Mouse (Mus musculus) limb, embryonic 10.5 days (tissue): ENCODE data around the gene Ifne. TPM values are rescaled to one million over a fixed set of nuclear protein-coding genes. Genes with fewer than 3 reads are reported as not detected.
A peak's percentile ranks its signal among the peaks of the same experiment; 100 is the strongest.

Experiments used
- DNase-seq: peaks from one replicate; pipeline ENCODE4 v3.0.0-alpha.2; 2017; ENCODE audit warnings: low spot score
- H3K27ac ChIP-seq: fragments of 300-500 bp; sonication (generic); 2 replicates; pipeline ENCODE4 v1.5.1; 2016; ENCODE audit warnings: mild to moderate bottlenecking
- H3K27me3 ChIP-seq: fragments of 300-500 bp; sonication (generic); 2 replicates; pipeline ENCODE4 v1.6.1; 2016; ENCODE audit warnings: low read depth, mild to moderate bottlenecking; ENCODE audit not compliant: poor library complexity, severe bottlenecking
- H3K36me3 ChIP-seq: fragments of 300-500 bp; sonication (generic); 2 replicates; pipeline ENCODE4 v1.6.1; 2016; ENCODE audit warnings: mild to moderate bottlenecking, moderate library complexity
- H3K4me1 ChIP-seq: fragments of 300-500 bp; sonication (generic); 2 replicates; pipeline ENCODE4 v1.6.1; 2016
- H3K4me3 ChIP-seq: fragments of 300-500 bp; sonication (generic); 2 replicates; pipeline ENCODE4 v1.5.1; 2016; ENCODE audit warnings: mild to moderate bottlenecking, moderate library complexity
- H3K9me3 ChIP-seq: fragments of 300-500 bp; sonication (generic); replicated peaks from 2 replicates; pipeline ENCODE4 v1.6.1; 2016; ENCODE audit warnings: mild to moderate bottlenecking
- WGBS: fragments of 180-500 bp; shearing (Covaris S2); methylation state at CpG from one replicate; pipeline ENCODE4 v1.1.7; 2016; 5-methylcytosine and 5-hydroxymethylcytosine counted together
- polyA plus RNA-seq: library from polyadenylated mRNA; unstranded; fragments of >200 nt; fragmentation: Nextera tagmentation; extraction: Ambion mirVana; gene quantifications from 2 replicates; pipeline ENCODE4 v1.2.1, GENCODE M21; 2016

Ifne gene
- polyA plus RNA-seq, 1 experiment from 2014 or later: not detected

DNA sequence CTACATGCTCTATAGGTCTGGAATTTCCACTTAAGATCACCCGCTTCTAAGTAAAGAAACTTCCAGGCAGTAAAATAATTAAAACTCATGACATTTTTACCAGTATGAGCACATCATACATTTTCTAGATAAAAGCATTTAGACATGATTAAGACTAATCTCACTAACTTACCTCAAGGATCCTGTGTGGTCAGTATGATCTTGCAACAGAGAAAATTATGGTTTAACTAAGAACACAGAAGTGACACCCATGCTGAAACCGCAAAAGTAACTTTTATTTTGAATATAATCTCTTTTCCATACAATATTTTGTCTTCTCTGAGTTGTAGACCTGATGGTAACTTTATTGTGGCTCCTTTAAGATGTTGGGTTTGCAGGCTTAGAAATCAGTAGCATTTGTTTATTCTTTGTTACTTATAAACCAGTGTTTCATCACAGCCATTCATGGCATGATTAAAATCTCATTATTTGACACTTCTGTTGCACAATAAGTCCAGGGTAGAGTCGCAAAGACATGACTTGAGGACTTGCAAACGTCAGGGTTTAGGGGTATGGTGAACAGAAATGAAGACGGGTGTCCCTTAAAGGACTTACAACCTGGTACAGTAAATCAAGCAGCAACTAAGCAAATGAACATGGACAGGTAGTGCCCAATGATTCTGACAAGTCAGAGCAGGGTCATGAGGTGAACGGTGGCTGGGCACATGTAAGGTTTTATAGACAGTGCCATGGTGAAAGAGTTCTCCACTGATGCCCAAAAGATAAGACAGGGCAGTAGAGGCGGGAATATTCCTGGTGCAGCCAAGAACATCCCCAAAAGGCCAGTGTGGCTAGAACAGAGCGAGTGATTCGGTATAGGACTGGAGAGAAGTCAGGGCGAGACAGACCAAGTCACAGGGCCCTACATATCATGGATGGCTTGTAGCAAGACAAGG, 29.9 kb upstream of the Ifne start:
- Histone ChIP-seq H3K9me3 (no peaks in the 10 kb centered on the region), H3K4me1 (peaks cover 8% of the 10 kb centered on the region), H3K4me3 (no peak overlapping the region), H3K27ac (no peak overlapping the region), H3K36me3 (no peaks in the 10 kb centered on the region), H3K27me3 (no peaks in the 10 kb centered on the region)
- WGBS: 88% methylated on average over 10 of the region's 10 CpGs
- no peak for DNase-seq

DNA sequence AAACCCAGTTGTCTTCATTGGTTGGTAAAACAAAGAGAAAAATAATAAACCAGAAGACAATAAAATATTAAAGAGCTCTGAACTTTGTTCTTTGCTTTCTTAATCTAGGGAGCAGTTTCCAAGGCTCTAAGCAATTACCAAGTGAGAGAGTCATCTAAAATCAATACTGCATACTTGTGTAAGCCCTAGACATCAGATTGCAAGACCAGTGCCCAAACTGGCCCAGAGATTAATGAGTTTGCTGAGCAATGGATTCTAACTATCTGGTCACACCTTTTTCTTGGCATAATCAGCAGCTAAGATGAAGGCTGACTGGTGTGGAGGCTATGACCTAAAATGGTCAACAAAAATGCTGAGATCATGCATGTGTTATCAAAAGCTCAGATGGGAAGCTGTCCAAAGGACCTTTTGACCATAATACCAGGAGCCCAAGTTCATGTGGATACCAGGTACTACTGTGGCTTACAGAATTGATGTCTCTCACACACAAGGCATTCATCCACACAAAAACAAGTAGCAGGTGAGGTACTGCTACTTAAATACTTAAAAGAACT, 13.3 kb upstream of the Ifne start:
- no peak overlapping the region for H3K27ac ChIP-seq
- H3K4me3 ChIP-seq: no peak overlapping the region
- no peaks in the 10 kb centered on the region for H3K27me3 ChIP-seq
- H3K36me3 ChIP-seq: no peaks in the 10 kb centered on the region
- DNase-seq: no peak
- no peaks in the 10 kb centered on the region for H3K9me3 ChIP-seq
- no peaks in the 10 kb centered on the region for H3K4me1 ChIP-seq

DNA sequence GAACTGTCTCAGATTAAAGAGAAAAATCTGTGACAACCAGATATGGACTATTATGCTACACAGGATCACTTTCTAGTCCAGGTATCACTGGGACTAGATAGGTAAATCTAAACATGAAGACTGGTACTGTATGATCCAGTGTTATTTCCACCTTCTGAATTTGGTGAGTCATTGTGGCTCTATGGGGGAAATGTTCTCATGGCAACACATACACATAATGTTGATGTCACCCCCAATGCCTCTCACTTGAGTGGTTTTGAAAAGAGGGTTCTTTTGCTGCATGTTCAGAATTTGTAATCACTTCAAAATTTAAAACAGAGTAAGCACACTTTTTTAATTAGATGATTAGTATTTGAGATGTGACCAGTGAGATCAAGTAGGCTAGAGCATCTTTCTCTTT, 8.2 kb upstream of the Ifne start:
- no peak overlapping the region for H3K27ac ChIP-seq
- H3K4me3 ChIP-seq: no peak overlapping the region
- H3K27me3 ChIP-seq: no peaks in the 10 kb centered on the region
- no peak for DNase-seq
- H3K36me3 ChIP-seq: no peaks in the 10 kb centered on the region
- no peaks in the 10 kb centered on the region for H3K4me1 ChIP-seq
- no peaks in the 10 kb centered on the region for H3K9me3 ChIP-seq

DNA sequence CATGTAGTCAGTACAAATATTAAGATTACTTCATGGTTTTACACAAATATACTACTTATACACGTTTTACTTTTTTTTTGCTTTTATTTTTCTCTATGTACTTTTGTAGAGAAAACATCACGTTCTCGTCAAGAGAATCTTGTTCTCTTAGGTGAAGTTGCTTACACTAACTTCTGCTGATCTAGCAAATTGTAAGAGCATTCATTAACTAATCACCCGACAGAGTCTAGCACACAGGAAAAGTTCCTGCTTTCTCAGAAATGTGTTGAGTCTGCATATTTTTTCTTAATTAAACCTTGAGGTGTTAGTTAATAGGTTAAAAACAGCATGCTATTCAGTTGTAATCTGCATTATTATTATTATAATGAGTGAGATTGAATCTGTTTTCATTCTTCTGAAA, 1.2 kb downstream of the Ifne start:
- H3K36me3 ChIP-seq: no peaks in the 10 kb centered on the region
- H3K9me3 ChIP-seq: no peaks in the 10 kb centered on the region
- H3K4me1 ChIP-seq: no peaks in the 10 kb centered on the region
- no peaks in the 10 kb centered on the region for H3K27me3 ChIP-seq
- 84% methylated on average over 4 of the region's 4 CpGs for WGBS
- DNase-seq: no peak
- H3K27ac ChIP-seq: no peak overlapping the region
- H3K4me3 ChIP-seq: no peak overlapping the region

DNA sequence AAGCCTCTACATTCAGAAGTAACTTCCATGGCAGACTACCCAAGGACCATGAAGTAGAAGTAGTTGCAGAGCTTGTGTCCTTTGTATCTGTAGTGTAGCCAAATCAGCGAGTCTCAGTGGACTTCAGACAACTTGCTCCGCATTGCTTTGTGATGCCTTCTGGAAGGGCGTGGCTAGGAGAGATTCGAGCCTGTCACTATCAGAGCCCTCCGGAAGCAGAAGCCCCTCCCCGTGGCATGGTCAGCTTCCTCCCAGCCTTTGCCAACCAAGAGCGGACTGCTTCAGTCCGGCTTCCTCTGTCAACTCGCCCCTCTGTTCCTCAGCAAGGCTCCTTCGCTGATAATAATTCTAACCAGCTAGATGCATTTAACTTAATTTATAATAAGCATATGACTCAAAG, 1.8 kb downstream of the Ifne start:
- no peak for DNase-seq
- 48% methylated on average over 10 of the region's 10 CpGs for WGBS
- Histone ChIP-seq H3K36me3 (no peaks in the 10 kb centered on the region), H3K9me3 (no peaks in the 10 kb centered on the region), H3K27ac (no peak overlapping the region), H3K4me3 (no peak overlapping the region), H3K27me3 (no peaks in the 10 kb centered on the region), H3K4me1 (no peaks in the 10 kb centered on the region)

DNA sequence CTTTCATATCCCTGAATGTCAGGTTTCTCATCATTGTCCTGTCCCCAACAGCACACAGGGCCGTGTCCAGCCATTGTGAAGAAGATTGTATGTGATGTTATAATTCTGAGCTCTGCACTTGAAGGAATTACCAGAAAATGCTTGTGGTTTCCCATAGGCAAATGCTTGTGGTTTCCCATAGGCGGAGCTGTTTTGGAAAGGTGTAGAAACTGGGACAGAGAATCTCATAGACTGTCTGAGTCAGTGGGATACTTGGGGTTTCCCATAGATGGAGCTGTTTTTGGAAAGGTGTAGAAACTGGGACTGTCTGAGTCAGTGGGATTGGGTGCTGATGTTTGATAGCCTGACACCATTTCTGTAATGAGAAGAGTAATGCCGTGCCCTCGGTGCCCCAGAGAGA, 3.5 kb downstream of the Ifne start:
- no peak for DNase-seq
- Histone ChIP-seq H3K27ac (no peak overlapping the region), H3K4me3 (no peak overlapping the region), H3K4me1 (no peaks in the 10 kb centered on the region), H3K27me3 (no peaks in the 10 kb centered on the region), H3K36me3 (no peaks in the 10 kb centered on the region), H3K9me3 (no peaks in the 10 kb centered on the region)
- 81% methylated on average over 4 of the region's 4 CpGs for WGBS

DNA sequence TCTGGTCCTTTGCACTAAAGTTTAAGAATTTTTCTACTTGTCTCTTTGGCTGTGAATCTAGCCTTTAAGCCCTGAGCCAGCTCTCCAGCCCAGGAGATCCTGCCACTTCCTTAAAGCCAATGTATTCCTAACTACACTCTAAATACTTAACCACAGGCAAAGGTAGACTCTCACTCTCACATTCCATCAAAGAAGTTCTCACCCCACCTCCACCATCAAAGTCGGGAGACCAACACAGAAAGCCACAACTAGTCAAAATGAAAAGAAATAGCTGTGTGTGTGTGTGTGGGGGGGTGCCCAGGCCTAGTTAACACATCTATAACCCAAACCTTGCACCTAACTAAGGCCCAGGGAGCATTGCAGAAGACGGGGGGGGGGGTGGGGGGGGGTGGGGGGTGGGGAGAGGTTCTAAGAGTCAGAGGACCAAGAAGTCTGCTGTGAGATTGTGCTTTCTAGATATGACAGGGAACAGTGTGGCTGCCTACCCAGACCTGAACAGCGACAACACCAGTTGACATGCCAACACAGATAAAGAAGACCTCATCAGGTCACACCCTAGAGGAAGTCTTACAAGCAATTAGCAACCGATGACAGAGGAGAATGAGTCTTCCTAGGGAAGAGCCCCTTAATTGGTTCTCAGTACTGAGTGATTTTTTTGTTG, 4.4 kb downstream of the Ifne start:
- Histone ChIP-seq H3K27me3 (no peaks in the 10 kb centered on the region), H3K36me3 (no peaks in the 10 kb centered on the region), H3K27ac (no peak overlapping the region), H3K4me1 (no peaks in the 10 kb centered on the region), H3K4me3 (no peak overlapping the region), H3K9me3 (no peaks in the 10 kb centered on the region)
- WGBS: 62% methylated on average over 4 of the region's 4 CpGs
- no peak for DNase-seq

DNA sequence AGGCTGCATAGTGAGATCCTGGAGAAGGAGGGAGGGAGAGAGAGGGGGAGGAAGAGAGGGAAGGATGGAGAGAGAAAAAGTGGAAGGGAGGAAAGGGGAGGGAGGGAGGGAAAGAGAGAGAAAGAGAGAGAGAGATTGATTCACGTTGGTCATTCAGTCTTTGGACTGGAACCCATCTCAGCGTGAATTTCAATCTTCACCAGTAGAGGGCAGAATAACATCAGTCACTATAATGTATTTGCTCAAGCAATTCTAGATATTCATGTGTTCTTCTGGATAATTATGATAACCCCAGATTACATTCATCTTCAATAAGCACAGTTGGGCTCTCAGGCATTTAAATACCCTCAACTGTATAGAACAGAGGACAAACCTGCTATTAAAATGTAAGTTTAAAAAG, 7.3 kb downstream of the Ifne start:
- no peak overlapping the region for H3K27ac ChIP-seq
- 0% methylated on average over 2 of the region's 2 CpGs for WGBS
- DNase-seq: no peak

DNA sequence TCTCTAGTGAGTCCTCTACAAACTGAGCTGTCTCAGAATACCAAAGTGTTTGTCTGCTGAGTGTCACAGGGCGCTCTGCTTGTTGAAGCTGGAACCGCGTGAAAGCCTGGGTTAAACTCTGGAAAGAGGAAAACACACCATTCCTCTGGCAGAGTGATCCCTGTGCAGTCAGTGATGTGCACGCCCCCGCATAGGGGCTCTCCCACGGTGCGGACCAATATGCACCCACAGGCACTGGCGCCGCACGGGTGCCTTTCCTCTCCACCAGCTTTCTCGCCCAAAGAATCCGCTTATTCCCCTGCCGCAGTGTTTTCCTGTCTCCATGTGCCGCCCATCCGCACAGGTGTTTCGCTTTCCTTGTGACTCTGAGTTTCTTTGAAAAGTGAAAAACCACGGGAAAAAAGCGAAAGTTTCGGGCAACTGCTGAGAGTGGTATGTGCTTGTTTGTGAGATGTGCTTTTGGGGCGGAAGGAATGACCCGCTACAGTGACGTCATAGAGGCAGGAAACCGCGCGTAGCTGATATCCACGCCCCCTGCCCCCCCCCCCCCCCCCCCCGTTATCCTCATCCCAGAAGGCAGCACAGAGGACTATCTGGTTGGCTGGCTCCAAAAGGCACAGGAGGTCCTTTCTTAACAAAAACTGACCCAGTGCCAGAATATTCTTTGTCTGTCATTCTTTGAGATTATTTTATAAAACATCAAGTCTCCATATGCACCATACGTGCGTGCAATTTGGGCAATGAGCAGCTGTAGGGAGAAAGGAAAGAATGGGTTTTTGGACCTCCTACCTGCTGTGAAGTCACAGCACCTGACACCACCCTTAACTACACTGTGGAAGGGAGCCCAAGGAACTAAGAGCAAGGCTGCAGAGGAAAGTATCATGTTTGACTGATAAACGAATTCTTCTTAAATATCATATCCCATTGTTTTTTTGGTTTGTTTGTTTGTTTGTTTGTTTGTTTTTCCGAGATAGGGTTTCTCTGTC, 11.8 kb downstream of the Ifne start:
- Histone ChIP-seq H3K4me3 (peak overlapping the region; percentile 66), H3K4me1 (peaks cover 24% of the 10 kb centered on the region), H3K9me3 (no peaks in the 10 kb centered on the region), H3K36me3 (no peaks in the 10 kb centered on the region), H3K27me3 (peaks cover 19% of the 10 kb centered on the region), H3K27ac (peak overlapping the region; percentile 46; the same call in 1 of the 2 replicates)
- 10% methylated on average over 31 of the region's 31 CpGs for WGBS
- peak; percentile 61 for DNase-seq

More for the DNA sequence above, 7.3 kb downstream of the Ifne start:
- H3K36me3 ChIP-seq: no peaks in the 10 kb centered on the region
- no peaks in the 10 kb centered on the region for H3K9me3 ChIP-seq
- peaks cover 7% of the 10 kb centered on the region for H3K4me1 ChIP-seq
- no peaks in the 10 kb centered on the region for H3K27me3 ChIP-seq
- no peak overlapping the region for H3K4me3 ChIP-seq

DNA sequence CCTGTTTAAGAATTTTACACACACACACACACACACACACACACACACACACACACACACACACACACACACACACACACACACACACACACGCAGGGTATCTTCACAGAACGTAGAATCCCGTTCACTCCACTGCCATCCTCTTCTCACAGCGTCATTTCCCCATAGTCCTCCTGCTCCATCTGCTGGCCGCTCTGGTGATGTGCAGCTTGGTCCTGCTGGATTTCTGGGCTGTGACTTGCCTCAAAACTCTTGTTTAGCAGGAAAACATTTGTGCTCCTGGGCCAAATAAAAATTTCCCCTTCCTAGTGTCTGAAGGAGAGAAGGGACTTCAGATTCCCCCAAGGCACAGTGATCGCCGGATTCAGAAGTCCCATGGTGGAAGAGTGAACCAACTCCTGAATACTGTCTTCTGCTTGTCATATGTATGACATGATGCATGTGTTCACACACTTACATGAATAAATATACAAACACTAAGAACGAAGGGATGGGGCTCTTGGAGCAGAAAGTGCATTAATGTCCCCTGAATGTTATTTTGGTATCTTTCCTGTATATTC, 12.6 kb downstream of the Ifne start:
- 2% methylated on average over 8 of the region's 8 CpGs for WGBS
- Histone ChIP-seq H3K27ac (no peak overlapping the region), H3K27me3 (peaks cover 25% of the 10 kb centered on the region), H3K4me1 (peaks cover 27% of the 10 kb centered on the region), H3K4me3 (peak overlapping the region; percentile 66), H3K9me3 (no peaks in the 10 kb centered on the region), H3K36me3 (no peaks in the 10 kb centered on the region)
- peak; percentile 85 for DNase-seq

DNA sequence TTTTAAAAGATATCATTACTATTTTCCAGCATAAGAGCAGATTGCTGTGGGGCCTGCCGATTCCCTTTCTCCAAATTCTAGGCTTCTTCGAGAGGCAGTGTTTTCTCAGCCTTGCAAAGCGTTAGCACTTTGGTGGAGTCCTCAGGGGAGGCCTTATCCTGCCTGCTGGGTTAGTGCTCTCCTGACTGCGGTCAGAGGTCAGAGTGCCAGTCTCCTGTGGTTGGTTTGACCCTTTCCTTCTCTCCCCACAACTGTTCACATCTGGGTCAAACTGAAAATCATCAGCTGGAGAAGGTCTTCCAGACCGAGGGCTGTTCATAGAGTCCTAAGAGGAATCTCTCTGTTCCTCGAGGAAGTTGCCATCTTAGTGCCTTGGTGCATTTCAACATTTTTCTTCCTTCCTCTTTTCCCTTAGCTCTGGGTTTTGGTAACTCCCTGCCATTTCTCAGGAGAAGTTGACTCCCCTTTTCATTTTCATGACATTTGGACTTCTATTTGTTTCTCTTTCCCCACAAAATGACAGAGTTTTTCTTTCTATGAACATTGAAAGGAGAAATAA, 14.9 kb downstream of the Ifne start:
- WGBS: 41% methylated on average over 6 of the region's 6 CpGs
- Histone ChIP-seq H3K36me3 (no peaks in the 10 kb centered on the region), H3K4me1 (peaks cover 27% of the 10 kb centered on the region), H3K4me3 (no peak overlapping the region), H3K27me3 (peaks cover 26% of the 10 kb centered on the region), H3K27ac (no peak overlapping the region), H3K9me3 (no peaks in the 10 kb centered on the region)
- DNase-seq: no peak

DNA sequence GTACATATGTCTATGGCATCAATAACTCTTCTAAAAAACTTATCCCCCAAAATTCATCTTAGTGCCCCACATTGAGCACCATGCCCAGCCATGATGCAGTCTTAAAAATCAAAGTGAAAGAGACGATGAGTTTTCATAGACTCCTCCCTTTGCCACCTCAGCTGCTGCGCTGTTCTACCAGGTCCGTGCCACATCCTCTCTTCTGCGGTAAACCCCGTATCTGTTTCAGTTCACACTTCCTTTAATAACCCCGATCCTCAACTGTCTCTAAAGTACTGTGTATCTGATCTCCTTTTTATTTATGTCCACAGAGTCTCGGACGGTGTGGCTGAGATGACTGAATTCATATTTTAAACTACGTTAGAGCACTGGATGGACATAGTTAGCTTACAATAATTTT, 15.4 kb downstream of the Ifne start:
- H3K4me1 ChIP-seq: peaks cover 27% of the 10 kb centered on the region
- 65% methylated on average over 9 of the region's 9 CpGs for WGBS
- no peak overlapping the region for H3K27ac ChIP-seq
- no peaks in the 10 kb centered on the region for H3K9me3 ChIP-seq
- H3K4me3 ChIP-seq: no peak overlapping the region
- H3K27me3 ChIP-seq: peaks cover 26% of the 10 kb centered on the region
- no peaks in the 10 kb centered on the region for H3K36me3 ChIP-seq
- no peak for DNase-seq
